Mouse (Mus musculus) neural tube, embryonic 11.5 days (tissue): ENCODE measurements around the gene Zfp3. TPM values are rescaled to one million over a fixed set of nuclear protein-coding genes. Genes with fewer than 3 reads are reported as not detected.
"Not testable (repeated sequence)": the region's sequence is repeated elsewhere in the genome, so short reads cannot be mapped to it uniquely, and the experiment has no call there.

ENCODE experiments used
- ATAC-seq: fragments of 200-750 bp; cut with Nextera tagmentation; 2 replicates; pipeline ENCODE4 v1.8.0; 2017; ENCODE audit warnings: moderate number of reproducible peaks, mild to moderate bottlenecking, moderate TSS enrichment, moderate library complexity; ENCODE audit not compliant: insufficient read depth, low FRiP score, low TSS enrichment
- DNase-seq: peaks from one replicate; pipeline ENCODE4 v3.0.0-alpha.2; 2015; ENCODE audit warnings: low spot score
- H3K27ac ChIP-seq: fragments of 300-500 bp; sonication (generic); 2 replicates; pipeline ENCODE4 v1.5.1; 2014; ENCODE audit warnings: low read depth, mild to moderate bottlenecking, low read length
- H3K27me3 ChIP-seq: fragments of 300-500 bp; sonication (generic); 2 replicates; pipeline ENCODE4 v1.6.1; 2014; ENCODE audit warnings: mild to moderate bottlenecking, low read length, mixed read lengths; ENCODE audit not compliant: control insufficient read depth, insufficient read depth
- H3K36me3 ChIP-seq: fragments of 300-500 bp; sonication (generic); 2 replicates; pipeline ENCODE4 v1.6.1; 2014; ENCODE audit warnings: mild to moderate bottlenecking, low read length, moderate library complexity, mixed read lengths; ENCODE audit not compliant: control insufficient read depth, insufficient read depth
- H3K4me1 ChIP-seq: fragments of 300-500 bp; sonication (generic); 2 replicates; pipeline ENCODE4 v1.6.1; 2014; ENCODE audit warnings: low read length, mixed read lengths; ENCODE audit not compliant: control insufficient read depth, insufficient read depth
- H3K4me2 ChIP-seq: fragments of 300-500 bp; sonication (generic); 2 replicates; pipeline ENCODE4 v1.6.1; 2014; ENCODE audit warnings: low read depth, mild to moderate bottlenecking, moderate library complexity
- H3K4me3 ChIP-seq: fragments of 300-500 bp; sonication (generic); 2 replicates; pipeline ENCODE4 v1.5.1; 2014; ENCODE audit warnings: low read depth, low read length
- H3K9ac ChIP-seq: fragments of 300-500 bp; sonication (generic); 2 replicates; pipeline ENCODE4 v1.6.1; 2014; ENCODE audit warnings: mild to moderate bottlenecking, low read length
- H3K9me3 ChIP-seq: fragments of 300-500 bp; sonication (generic); 2 replicates; pipeline ENCODE4 v1.6.1; 2016; ENCODE audit warnings: low read length; ENCODE audit not compliant: control insufficient read depth
- WGBS: fragments of 180-500 bp; shearing (Covaris S2); extraction: QIAGEN DNeasy Blood & Tissue Kit; methylation state at CpG from one replicate; pipeline ENCODE4 v1.1.7; 2014; 5-methylcytosine and 5-hydroxymethylcytosine counted together
- polyA plus RNA-seq: library from polyadenylated mRNA; unstranded; fragments of >200 nt; fragmentation: Nextera tagmentation; extraction: Ambion mirVana; gene quantifications from 2 replicates; pipeline ENCODE4 v1.2.1, GENCODE M21; 2014

Zfp3 gene
- polyA plus RNA-seq, 1 experiment from 2014 or later: 10.6 TPM

- ATAC-seq: no peak
- Histone ChIP-seq H3K9ac (no peak overlapping the region), H3K27ac (no peak overlapping the region), H3K27me3 (no peaks in the 10 kb centered on the region), H3K36me3 (no peaks in the 10 kb centered on the region), H3K4me2 (no peak overlapping the region), H3K4me3 (no peak overlapping the region), H3K4me1 (no peaks in the 10 kb centered on the region), H3K9me3 (no peaks in the 10 kb centered on the region)
- no peak for DNase-seq
- 90% methylated on average over 4 of the region's 4 CpGs for WGBS
Observed at GRCm38 (mm10) chr11:70747876-70748545, 16.0 kb upstream of the Zfp3 start.

- Histone ChIP-seq H3K27me3 (no peaks in the 10 kb centered on the region), H3K4me1 (no peaks in the 10 kb centered on the region), H3K9me3 (no peaks in the 10 kb centered on the region), H3K4me3 (no peak overlapping the region), H3K4me2 (no peak overlapping the region), H3K36me3 (no peaks in the 10 kb centered on the region), H3K27ac (no peak overlapping the region), H3K9ac (no peak overlapping the region)
- no peak for DNase-seq
- WGBS: 84% methylated on average over 4 of the region's 4 CpGs
- no peak for ATAC-seq
Observed at GRCm38 (mm10) chr11:70752337-70753017, 11.5 kb upstream of the Zfp3 start.

GRCm38 (mm10) chr11:70753146-70753545 lies 10.9 kb upstream of the Zfp3 start:
- DNase-seq: no peak
- Histone ChIP-seq H3K9ac (no peak overlapping the region), H3K4me1 (no peaks in the 10 kb centered on the region), H3K4me3 (no peak overlapping the region), H3K4me2 (no peak overlapping the region), H3K36me3 (no peaks in the 10 kb centered on the region), H3K27me3 (no peaks in the 10 kb centered on the region), H3K9me3 (no peaks in the 10 kb centered on the region), H3K27ac (no peak overlapping the region)
- 88% methylated on average over 10 of the region's 10 CpGs for WGBS
- no peak for ATAC-seq

- H3K27me3 ChIP-seq: no peaks in the 10 kb centered on the region
- no peaks in the 10 kb centered on the region for H3K36me3 ChIP-seq
- ATAC-seq: no peak
- H3K27ac ChIP-seq: no peak overlapping the region
- H3K4me1 ChIP-seq: no peaks in the 10 kb centered on the region
- no peak overlapping the region for H3K4me3 ChIP-seq
- no peak overlapping the region for H3K4me2 ChIP-seq
- H3K9ac ChIP-seq: no peak overlapping the region
- H3K9me3 ChIP-seq: no peaks in the 10 kb centered on the region
- 79% methylated on average over 4 of the region's 4 CpGs for WGBS
- no peak for DNase-seq
Observed at GRCm38 (mm10) chr11:70754476-70754875, 9.5 kb upstream of the Zfp3 start.

GRCm38 (mm10) chr11:70754958-70755357 lies 9.1 kb upstream of the Zfp3 start:
- Histone ChIP-seq H3K9ac (no peak overlapping the region), H3K27me3 (no peaks in the 10 kb centered on the region), H3K36me3 (no peaks in the 10 kb centered on the region), H3K4me2 (no peak overlapping the region), H3K4me3 (no peak overlapping the region), H3K4me1 (no peaks in the 10 kb centered on the region), H3K27ac (no peak overlapping the region), H3K9me3 (no peaks in the 10 kb centered on the region)
- DNase-seq (no peak), ATAC-seq (no peak)
- WGBS: 65% methylated on average over 7 of the region's 7 CpGs

GRCm38 (mm10) chr11:70755645-70756044 lies 8.4 kb upstream of the Zfp3 start:
- H3K4me3 ChIP-seq: no peak overlapping the region
- DNase-seq (peak; percentile 84), ATAC-seq (no peak)
- H3K27me3 ChIP-seq: no peaks in the 10 kb centered on the region
- no peak overlapping the region for H3K27ac ChIP-seq
- H3K4me2 ChIP-seq: no peak overlapping the region
- H3K36me3 ChIP-seq: no peaks in the 10 kb centered on the region
- H3K9me3 ChIP-seq: no peaks in the 10 kb centered on the region
- 19% methylated on average over 7 of the region's 7 CpGs for WGBS
- peak overlapping the region; percentile 37; the same call in 1 of the 2 replicates for H3K9ac ChIP-seq
- H3K4me1 ChIP-seq: no peaks in the 10 kb centered on the region

GRCm38 (mm10) chr11:70760446-70760845 lies 3.6 kb upstream of the Zfp3 start:
- not testable (repeated sequence) for H3K9me3 ChIP-seq, DNase-seq, H3K4me3 ChIP-seq, H3K36me3 ChIP-seq, H3K4me2 ChIP-seq, H3K9ac ChIP-seq, H3K27me3 ChIP-seq, H3K27ac ChIP-seq, H3K4me1 ChIP-seq, ATAC-seq
- WGBS: 75% methylated on average over 3 of the region's 3 CpGs

- H3K4me3 ChIP-seq: no peak overlapping the region
Observed at GRCm38 (mm10) chr11:70762641-70763040, 1.4 kb upstream of the Zfp3 start.

GRCm38 (mm10) chr11:70763582-70763935 lies 450 bp upstream of the Zfp3 start:
- peak overlapping the region; percentile 66 for H3K9ac ChIP-seq
- no peaks in the 10 kb centered on the region for H3K9me3 ChIP-seq
- no peaks in the 10 kb centered on the region for H3K27me3 ChIP-seq
- no peaks in the 10 kb centered on the region; the same call in 1 of the 2 replicates for H3K36me3 ChIP-seq
- ATAC-seq (peak; percentile 41; the same call in 1 of the 2 replicates), DNase-seq (peak; percentile 19)
- H3K4me1 ChIP-seq: 0 out of 2 replicates have a peak, but pooled peaks cover 4% of the 10 kb centered on the region
- H3K4me3 ChIP-seq: peak overlapping the region; percentile 58
- H3K4me2 ChIP-seq: peak overlapping the region; percentile 77
- WGBS: 33% methylated on average over 3 of the region's 3 CpGs
- H3K27ac ChIP-seq: peak overlapping the region; percentile 69; the same call in 1 of the 2 replicates

More at GRCm38 (mm10) chr11:70762641-70763040, 1.4 kb upstream of the Zfp3 start:
- Histone ChIP-seq H3K4me1 (0 out of 2 replicates have a peak, but pooled peaks cover 4% of the 10 kb centered on the region), H3K36me3 (no peaks in the 10 kb centered on the region), H3K4me2 (no peak overlapping the region), H3K27me3 (no peaks in the 10 kb centered on the region), H3K9me3 (no peaks in the 10 kb centered on the region), H3K9ac (no peak overlapping the region), H3K27ac (no peak overlapping the region)
- no peak for DNase-seq
- no peak for ATAC-seq
- 89% methylated on average over 9 of the region's 9 CpGs for WGBS
